Mouse (Mus musculus): ENCODE measurements around the gene Zcrb1.

DNA sequence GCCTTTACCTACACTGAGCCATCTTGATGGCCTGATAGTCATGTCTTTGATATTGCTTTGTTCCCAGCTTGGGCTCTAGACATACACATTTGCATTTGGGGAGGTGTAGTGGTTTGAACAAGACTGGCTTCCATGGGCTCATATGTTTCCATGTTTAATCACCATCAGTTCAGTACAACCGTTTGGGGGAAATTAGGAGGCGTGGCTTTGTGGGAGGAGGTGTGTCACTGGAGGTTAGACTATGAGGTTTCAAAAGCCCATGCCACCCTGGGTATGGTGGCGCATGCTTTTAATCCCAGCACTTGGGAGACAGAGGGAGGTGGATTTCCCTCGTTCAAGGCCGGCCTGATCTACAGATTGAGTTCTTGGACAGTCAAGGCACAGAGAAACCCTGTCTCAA is 22.4 kb downstream of the Zcrb1 start:
- no peak for TF ChIP-seq POLR2A (IDR thresholded peaks at IDR 0.05; ENCODE audit: borderline replicate concordance, extremely low read depth, insufficient read depth, insufficient read length, poor library complexity, severe bottlenecking)
- TF ChIP-seq CTCF (IDR thresholded peaks at IDR 0.05; ENCODE audit: borderline replicate concordance, extremely low read depth, insufficient read depth, insufficient read length), result no peak

Measured in brain, embryonic 14.5 days (tissue).